Mouse (Mus musculus): ENCODE data around the gene Clasp1. TPM values are rescaled to one million over a fixed set of nuclear protein-coding genes. Genes with fewer than 3 reads are reported as not detected.

Clasp1 gene
- polyA plus RNA-seq, 1 experiment from 2014 or later = 118 TPM

DNA sequence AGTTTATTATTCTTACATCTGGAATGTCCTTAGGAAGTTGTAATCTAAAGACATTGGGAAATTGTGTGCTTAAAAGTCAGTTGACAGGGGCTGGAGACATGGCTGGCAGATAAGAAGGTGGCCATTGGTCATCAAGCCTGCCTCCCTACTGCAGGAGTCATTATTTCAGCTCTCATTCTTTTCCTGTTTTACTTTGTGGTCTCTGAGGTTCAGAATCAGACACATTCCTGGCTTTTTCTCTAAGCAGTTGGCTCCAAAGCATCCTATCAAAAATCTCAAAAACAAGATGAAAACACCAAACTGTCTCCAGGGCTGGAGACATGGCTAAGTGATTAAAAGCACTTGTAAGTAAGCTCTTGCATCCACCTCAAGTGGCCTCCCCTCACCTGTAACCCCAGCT, 49.5 kb downstream of the Clasp1 start:
- H3K9ac ChIP-seq = no peak overlapping the region
- no peaks in the 10 kb centered on the region for H3K27me3 ChIP-seq
- no peak for ATAC-seq
- H3K4me3 ChIP-seq = no peak overlapping the region
- peaks cover 30% of the 10 kb centered on the region for H3K4me1 ChIP-seq
- no peaks in the 10 kb centered on the region for H3K9me3 ChIP-seq (replicated peaks)
- H3K36me3 ChIP-seq (ENCODE audit: poor library complexity, severe bottlenecking) = no peaks in the 10 kb centered on the region
- H3K27ac ChIP-seq = no peak overlapping the region
- H3K4me2 ChIP-seq = no peak overlapping the region

- Histone ChIP-seq H3K27me3 (no peaks in the 10 kb centered on the region), H3K9me3 (replicated peaks) (no peaks in the 10 kb centered on the region), H3K4me3 (no peak overlapping the region), H3K9ac (no peak overlapping the region), H3K4me1 (peaks cover 19% of the 10 kb centered on the region), H3K36me3 (ENCODE audit: poor library complexity, severe bottlenecking) (no peaks in the 10 kb centered on the region), H3K27ac (no peak overlapping the region), H3K4me2 (no peak overlapping the region)
- WGBS = 88% methylated on average over 1 of the region's 1 CpGs
- no peak for ATAC-seq
These were observed 51.7 kb downstream of the Clasp1 start for GRCm38 (mm10) chr1:118440547-118440946.

- Histone ChIP-seq H3K4me2 (no peak overlapping the region), H3K27me3 (no peaks in the 10 kb centered on the region), H3K4me1 (peaks cover 12% of the 10 kb centered on the region; the same call in 1 of the 2 replicates), H3K4me3 (no peak overlapping the region), H3K36me3 (ENCODE audit: poor library complexity, severe bottlenecking) (no peaks in the 10 kb centered on the region), H3K27ac (no peak overlapping the region), H3K9me3 (replicated peaks) (no peaks in the 10 kb centered on the region), H3K9ac (no peak overlapping the region)
- no peak for ATAC-seq
- 89% methylated on average over 7 of the region's 7 CpGs for WGBS
These were observed 55.6 kb downstream of the Clasp1 start for GRCm38 (mm10) chr1:118444420-118444819.

DNA sequence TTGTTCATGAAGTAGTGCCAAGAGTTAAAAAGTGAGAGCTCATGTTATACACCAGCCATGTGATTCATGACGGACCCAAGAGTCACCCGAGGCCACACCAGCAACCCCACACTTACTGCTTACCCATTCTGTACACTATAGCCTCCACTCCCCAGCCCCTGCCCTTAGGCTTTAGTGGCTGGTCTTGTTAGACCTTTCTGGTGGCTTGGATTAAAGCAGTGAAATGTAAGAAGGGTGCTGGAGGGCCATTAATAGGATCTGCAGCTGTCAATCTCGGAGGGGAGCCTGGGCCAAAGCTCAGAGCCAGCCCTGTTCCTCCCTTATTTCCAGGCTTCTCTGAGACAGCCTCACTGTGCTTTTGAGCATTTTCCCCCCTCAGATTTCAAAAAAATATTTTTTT, 56.1 kb downstream of the Clasp1 start:
- H3K9me3 ChIP-seq (replicated peaks) = no peaks in the 10 kb centered on the region
- H3K36me3 ChIP-seq (ENCODE audit: poor library complexity, severe bottlenecking) = no peaks in the 10 kb centered on the region
- H3K4me2 ChIP-seq = no peak overlapping the region
- H3K4me3 ChIP-seq = no peak overlapping the region
- WGBS = 71% methylated on average over 3 of the region's 3 CpGs
- ATAC-seq = no peak
- H3K9ac ChIP-seq = no peak overlapping the region
- H3K27me3 ChIP-seq = no peaks in the 10 kb centered on the region
- H3K4me1 ChIP-seq = peaks cover 12% of the 10 kb centered on the region; the same call in 1 of the 2 replicates
- no peak overlapping the region for H3K27ac ChIP-seq

- Histone ChIP-seq H3K4me1 (peaks cover 12% of the 10 kb centered on the region; the same call in 1 of the 2 replicates), H3K36me3 (ENCODE audit: poor library complexity, severe bottlenecking) (no peaks in the 10 kb centered on the region), H3K27ac (no peak overlapping the region), H3K27me3 (no peaks in the 10 kb centered on the region), H3K9ac (no peak overlapping the region), H3K9me3 (replicated peaks) (no peaks in the 10 kb centered on the region), H3K4me2 (no peak overlapping the region), H3K4me3 (no peak overlapping the region)
- no peak for ATAC-seq
- 85% methylated on average over 6 of the region's 6 CpGs for WGBS
These were observed 56.6 kb downstream of the Clasp1 start for GRCm38 (mm10) chr1:118445441-118445840.

DNA sequence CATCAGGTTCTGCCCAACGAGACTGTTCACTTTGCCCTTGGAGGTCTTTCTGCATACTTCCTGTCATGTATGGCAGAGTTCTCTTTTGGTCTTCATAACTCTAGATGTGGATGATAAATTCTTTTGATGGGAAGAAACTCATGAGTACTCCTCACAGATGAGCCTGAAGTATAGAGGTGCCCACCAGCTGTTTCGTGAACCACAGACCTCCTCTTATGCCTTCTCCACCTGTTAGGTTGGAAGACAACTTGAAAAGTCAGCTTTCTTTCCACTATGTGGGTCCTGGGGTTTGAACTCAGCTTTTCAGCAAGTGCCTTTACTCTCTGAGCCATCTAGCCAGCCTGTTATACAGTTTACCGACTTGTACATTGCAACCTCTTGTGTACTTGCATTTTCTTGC, 57.1 kb downstream of the Clasp1 start:
- no peaks in the 10 kb centered on the region for H3K9me3 ChIP-seq (replicated peaks)
- ATAC-seq = no peak
- H3K9ac ChIP-seq = no peak overlapping the region
- H3K27ac ChIP-seq = no peak overlapping the region
- H3K27me3 ChIP-seq = no peaks in the 10 kb centered on the region
- no peak overlapping the region for H3K4me3 ChIP-seq
- H3K4me2 ChIP-seq = no peak overlapping the region
- 87% methylated on average over 3 of the region's 3 CpGs for WGBS
- no peaks in the 10 kb centered on the region for H3K36me3 ChIP-seq (ENCODE audit: poor library complexity, severe bottlenecking)
- H3K4me1 ChIP-seq = peaks cover 12% of the 10 kb centered on the region; the same call in 1 of the 2 replicates

- ATAC-seq = no peak
- Histone ChIP-seq H3K4me3 (no peak overlapping the region), H3K9me3 (replicated peaks) (no peaks in the 10 kb centered on the region), H3K4me2 (no peak overlapping the region), H3K36me3 (ENCODE audit: poor library complexity, severe bottlenecking) (no peaks in the 10 kb centered on the region), H3K27me3 (no peaks in the 10 kb centered on the region), H3K4me1 (0 out of 2 replicates have a peak, but pooled peaks cover 9% of the 10 kb centered on the region), H3K27ac (no peak overlapping the region), H3K9ac (no peak overlapping the region)
- WGBS = 86% methylated on average over 2 of the region's 2 CpGs
These were observed 58.3 kb downstream of the Clasp1 start for GRCm38 (mm10) chr1:118447131-118447530.

GRCm38 (mm10) chr1:118448214-118448613, 59.4 kb downstream of the Clasp1 start:
- H3K4me3 ChIP-seq = no peak overlapping the region
- H3K27ac ChIP-seq = no peak overlapping the region
- H3K9ac ChIP-seq = no peak overlapping the region
- no peaks in the 10 kb centered on the region for H3K9me3 ChIP-seq (replicated peaks)
- no peaks in the 10 kb centered on the region for H3K36me3 ChIP-seq (ENCODE audit: poor library complexity, severe bottlenecking)
- H3K4me2 ChIP-seq = no peak overlapping the region
- H3K4me1 ChIP-seq = 0 out of 2 replicates have a peak, but pooled peaks cover 9% of the 10 kb centered on the region
- no peak for ATAC-seq
- WGBS = 91% methylated on average over 1 of the region's 1 CpGs
- no peaks in the 10 kb centered on the region for H3K27me3 ChIP-seq

DNA sequence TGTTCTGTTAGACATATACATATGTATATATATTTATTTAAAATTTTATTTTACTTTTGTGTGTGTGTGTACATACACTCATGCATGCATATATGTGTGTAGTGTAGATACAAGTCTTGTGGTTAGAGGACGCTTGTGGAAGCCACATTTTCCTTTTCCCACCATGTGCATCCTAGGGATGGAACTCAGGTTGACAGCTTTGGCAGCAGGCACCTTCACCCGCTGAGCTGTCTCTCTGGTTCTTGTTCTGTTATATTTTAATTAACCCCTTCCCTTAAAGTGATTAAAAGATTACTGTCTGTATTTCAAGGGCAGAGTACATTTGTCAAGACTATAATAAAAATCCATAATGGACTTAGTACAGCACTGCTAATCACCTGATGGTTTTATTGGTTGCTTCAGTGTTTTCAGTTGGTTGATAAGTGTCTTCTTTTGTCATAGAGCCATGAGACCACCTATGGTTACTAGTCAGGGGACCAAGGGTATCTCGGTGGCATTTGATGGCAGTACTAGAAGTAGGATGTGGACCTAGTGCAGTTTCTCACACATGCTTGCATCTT, 62.1 kb downstream of the Clasp1 start:
- WGBS = 89% methylated on average over 3 of the region's 3 CpGs

GRCm38 (mm10) chr1:118453577-118453976, 64.7 kb downstream of the Clasp1 start:
- no peak for ATAC-seq
- no peak overlapping the region for H3K4me2 ChIP-seq

More for the DNA sequence above, 62.1 kb downstream of the Clasp1 start:
- no peak overlapping the region for H3K4me3 ChIP-seq
- H3K27me3 ChIP-seq = no peaks in the 10 kb centered on the region
- no peak overlapping the region for H3K4me2 ChIP-seq
- H3K9me3 ChIP-seq (replicated peaks) = no peaks in the 10 kb centered on the region
- H3K36me3 ChIP-seq (ENCODE audit: poor library complexity, severe bottlenecking) = no peaks in the 10 kb centered on the region
- no peak overlapping the region for H3K9ac ChIP-seq
- H3K27ac ChIP-seq = no peak overlapping the region
- ATAC-seq = no peak
- H3K4me1 ChIP-seq = peaks cover 13% of the 10 kb centered on the region

GRCm38 (mm10) chr1:118454817-118455216, 66.0 kb downstream of the Clasp1 start:
- 84% methylated on average over 4 of the region's 4 CpGs for WGBS

More at GRCm38 (mm10) chr1:118453577-118453976, 64.7 kb downstream of the Clasp1 start:
- H3K27me3 ChIP-seq = no peaks in the 10 kb centered on the region
- H3K9me3 ChIP-seq (replicated peaks) = no peaks in the 10 kb centered on the region
- no peak overlapping the region for H3K4me3 ChIP-seq
- 94% methylated on average over 4 of the region's 4 CpGs for WGBS
- peaks cover 28% of the 10 kb centered on the region for H3K4me1 ChIP-seq
- H3K36me3 ChIP-seq (ENCODE audit: poor library complexity, severe bottlenecking) = no peaks in the 10 kb centered on the region
- no peak overlapping the region for H3K9ac ChIP-seq
- no peak overlapping the region for H3K27ac ChIP-seq

DNA sequence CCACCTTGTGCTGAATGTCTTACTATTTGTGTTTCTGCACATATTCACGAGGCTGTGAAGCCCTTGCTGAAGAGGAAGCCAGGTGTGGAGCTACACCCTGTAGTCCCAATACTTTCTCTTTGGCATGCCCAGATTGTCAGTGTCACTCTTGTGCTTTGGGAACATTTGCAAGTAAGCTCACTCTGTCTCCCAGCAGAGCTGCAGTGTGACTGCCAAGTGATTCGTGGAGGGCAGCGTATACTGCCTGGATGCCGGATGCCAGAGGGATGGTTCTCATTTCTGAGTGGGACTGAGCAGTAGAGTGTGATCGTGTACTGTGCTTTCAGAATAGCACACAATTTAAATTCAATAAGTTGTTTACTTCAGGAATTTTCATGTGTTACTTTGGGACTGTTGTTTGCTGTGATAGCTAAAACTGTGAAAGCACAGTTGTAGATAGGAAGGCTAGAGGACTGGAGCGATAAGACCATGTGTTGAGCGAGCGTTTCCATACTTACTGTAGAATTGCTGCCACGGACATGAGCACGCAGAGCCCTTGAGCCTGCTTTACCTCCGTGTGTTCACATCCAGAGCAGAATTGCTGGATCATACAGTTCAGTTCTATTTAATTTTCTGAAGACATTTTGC, 68.5 kb downstream of the Clasp1 start:
- Histone ChIP-seq H3K4me1 (peaks cover 41% of the 10 kb centered on the region), H3K9me3 (replicated peaks) (no peaks in the 10 kb centered on the region), H3K4me2 (peak overlapping the region; percentile 67), H3K9ac (peak overlapping the region; percentile 41), H3K27me3 (no peaks in the 10 kb centered on the region), H3K36me3 (ENCODE audit: poor library complexity, severe bottlenecking) (peaks cover 18% of the 10 kb centered on the region), H3K27ac (peak overlapping the region; percentile 64), H3K4me3 (no peak overlapping the region)
- WGBS = 48% methylated on average over 11 of the region's 11 CpGs
- ATAC-seq = no peak

More at GRCm38 (mm10) chr1:118454817-118455216, 66.0 kb downstream of the Clasp1 start:
- Histone ChIP-seq H3K36me3 (ENCODE audit: poor library complexity, severe bottlenecking) (no peaks in the 10 kb centered on the region), H3K27ac (no peak overlapping the region), H3K4me2 (no peak overlapping the region), H3K4me3 (no peak overlapping the region), H3K27me3 (no peaks in the 10 kb centered on the region), H3K9ac (no peak overlapping the region), H3K9me3 (replicated peaks) (no peaks in the 10 kb centered on the region), H3K4me1 (peaks cover 38% of the 10 kb centered on the region)
- ATAC-seq = no peak
